Mouse (Mus musculus) retina, embryonic 14.5 days (tissue): ENCODE measurements around the gene Gm13288.
"Not testable (repeated sequence)": the region's sequence is repeated elsewhere in the genome, so short reads cannot be mapped to it uniquely, and the experiment has no call there.

ENCODE experiments used
- DNase-seq: peaks from one replicate; pipeline ENCODE4 v3.0.0-alpha.2; 2015; ENCODE audit warnings: low spot score

Gene Gm13288

DNA sequence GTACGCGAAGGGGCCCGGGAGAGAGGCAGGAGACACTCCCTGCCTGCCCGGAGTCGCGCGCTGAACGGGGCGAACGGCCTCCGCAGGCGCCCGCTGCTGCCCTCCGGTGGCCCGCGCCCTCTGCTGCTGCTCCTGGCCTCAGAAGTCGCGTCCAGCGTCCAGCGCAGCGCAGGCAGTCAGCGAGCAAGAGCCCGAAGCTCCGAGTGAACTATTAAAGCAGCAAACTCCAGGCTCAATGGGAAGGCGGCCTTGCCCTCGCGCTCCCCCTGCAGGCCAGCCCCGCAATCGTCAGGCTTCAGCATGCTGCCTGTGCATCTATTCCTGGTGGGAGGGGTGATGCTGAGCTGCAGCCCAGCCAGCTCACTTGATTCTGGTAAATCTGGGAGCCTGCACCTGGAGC is 2.4 kb upstream of the Gm13288 start, which contains the start of gene Gm13287:
Gene Gm13287 (plus strand): TSS at position 301 of the 400 bp plus-strand sequence.
- DNase-seq, result not testable (repeated sequence)

- DNase-seq, result not testable (repeated sequence)
Measured at GRCm38 (mm10) chr4:88805761-88806160, 430 bp downstream of the Gm13288 start.

- no peak for DNase-seq
Measured at GRCm38 (mm10) chr4:88815928-88816327, 10.6 kb downstream of the Gm13288 start, which contains the start of gene Ifna7. Gene Ifna7 (plus strand): TSS chr4:88816228.

- DNase-seq, result no peak
Measured at GRCm38 (mm10) chr4:88819659-88820058, 14.3 kb downstream of the Gm13288 start, which contains the start of gene Ifna11. Gene Ifna11 (plus strand): TSS chr4:88819959.

DNA sequence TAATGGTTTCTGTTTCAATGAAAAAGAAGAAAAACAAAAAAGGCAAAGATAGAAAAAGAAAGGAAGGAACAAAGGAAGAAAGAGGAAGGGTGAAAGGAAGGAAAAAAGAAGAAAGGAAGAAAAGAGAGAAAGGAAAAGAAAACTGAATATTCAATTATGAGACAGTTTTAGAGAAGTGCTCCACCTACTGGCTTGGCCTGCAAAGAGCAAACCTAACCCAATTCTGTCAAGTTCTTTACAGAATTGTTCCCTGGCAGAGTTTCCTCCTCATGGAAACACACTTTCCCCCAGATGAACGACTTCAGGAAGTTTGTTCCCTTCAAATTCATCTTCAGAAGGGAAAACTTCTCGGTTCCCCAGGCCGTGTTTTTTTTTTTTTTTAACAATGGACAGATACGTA is 17.7 kb downstream of the Gm13288 start:
- DNase-seq, result peak; percentile 48

DNA sequence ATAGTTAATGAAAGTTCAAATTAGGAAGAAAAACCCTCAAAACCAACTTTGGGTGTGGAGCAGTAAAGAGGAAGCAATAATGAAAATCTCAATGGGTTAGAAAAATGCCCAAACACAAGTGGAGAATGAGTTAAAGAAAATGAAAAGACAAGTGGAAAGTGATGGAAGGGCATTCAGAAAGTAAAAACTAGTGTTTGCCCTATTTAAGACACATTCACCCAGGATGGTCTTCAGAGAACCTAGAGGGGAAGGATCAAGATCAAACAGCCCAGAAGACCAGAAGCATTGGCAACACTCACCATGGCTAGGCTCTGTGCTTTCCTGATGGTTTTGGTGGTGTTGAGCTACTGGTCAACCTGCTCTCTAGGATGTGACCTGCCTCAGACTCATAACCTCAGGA is 21.8 kb downstream of the Gm13288 start, which contains the start of gene Ifna6:
Gene Ifna6 (plus strand): TSS at position 301 of the 400 bp plus-strand sequence.
- DNase-seq, result not testable (repeated sequence)

- peak; percentile 42 for DNase-seq
Measured at GRCm38 (mm10) chr4:88830523-88830922, 25.2 kb downstream of the Gm13288 start.

GRCm38 (mm10) chr4:88835225-88835624 is 29.9 kb downstream of the Gm13288 start, which contains the start of gene Ifna5:
Gene Ifna5 (plus strand): TSS chr4:88835525.
- DNase-seq, result not testable (repeated sequence)

GRCm38 (mm10) chr4:88838828-88839227 is 33.5 kb downstream of the Gm13288 start:
- peak; percentile 60 for DNase-seq

DNA sequence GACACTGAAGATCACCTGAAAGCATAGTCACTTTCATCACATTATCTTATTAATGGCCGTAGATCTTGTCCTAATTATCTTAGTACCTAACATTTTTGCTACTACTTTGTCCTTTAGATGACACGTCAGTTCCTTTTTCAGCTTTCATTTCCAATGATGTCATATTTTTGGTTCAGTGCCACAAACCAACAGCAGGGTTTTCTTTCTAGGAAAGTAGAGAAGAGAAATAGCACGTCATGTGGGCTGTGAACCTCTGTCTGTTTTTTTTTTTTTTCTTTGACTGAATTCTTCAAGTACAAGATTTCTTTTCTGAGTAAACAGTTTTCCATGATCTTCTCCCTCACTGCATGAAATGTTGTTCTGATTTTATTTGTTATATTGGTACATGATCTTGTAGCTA is 34.7 kb downstream of the Gm13288 start:
- no peak for DNase-seq

DNA sequence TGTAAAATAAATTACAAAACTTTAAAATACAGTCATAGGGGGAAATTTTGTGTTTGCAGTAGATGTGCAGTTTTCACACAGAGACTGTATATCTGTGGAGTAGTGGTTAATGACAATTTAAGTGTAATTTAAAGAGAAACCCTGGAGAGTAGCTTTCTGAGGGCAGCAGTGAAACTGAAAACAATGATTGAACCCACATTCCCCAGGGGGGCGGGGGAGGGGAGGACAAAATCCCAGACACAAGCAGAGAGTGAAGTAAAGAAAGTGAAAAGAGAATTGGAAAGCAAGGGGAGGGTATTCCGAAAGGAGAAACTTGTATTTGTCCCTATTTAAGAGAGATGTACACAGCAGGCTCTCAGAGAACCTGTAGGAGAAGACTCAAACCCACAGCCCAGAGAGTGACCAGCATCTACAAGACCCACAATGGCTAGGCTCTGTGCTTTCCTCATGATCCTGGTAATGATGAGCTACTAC is 36.1 kb downstream of the Gm13288 start, which contains the start of gene Ifna4:
Gene Ifna4 (plus strand): TSS at position 424 of the 474 bp plus-strand sequence.
- DNase-seq, result no peak

- no peak for DNase-seq
Measured at GRCm38 (mm10) chr4:88845334-88845733, 40.0 kb downstream of the Gm13288 start.

GRCm38 (mm10) chr4:88849698-88850097 is 44.4 kb downstream of the Gm13288 start, which contains the start of gene Ifna1:
Gene Ifna1 (plus strand): TSS chr4:88850087.
- no peak for DNase-seq

DNA sequence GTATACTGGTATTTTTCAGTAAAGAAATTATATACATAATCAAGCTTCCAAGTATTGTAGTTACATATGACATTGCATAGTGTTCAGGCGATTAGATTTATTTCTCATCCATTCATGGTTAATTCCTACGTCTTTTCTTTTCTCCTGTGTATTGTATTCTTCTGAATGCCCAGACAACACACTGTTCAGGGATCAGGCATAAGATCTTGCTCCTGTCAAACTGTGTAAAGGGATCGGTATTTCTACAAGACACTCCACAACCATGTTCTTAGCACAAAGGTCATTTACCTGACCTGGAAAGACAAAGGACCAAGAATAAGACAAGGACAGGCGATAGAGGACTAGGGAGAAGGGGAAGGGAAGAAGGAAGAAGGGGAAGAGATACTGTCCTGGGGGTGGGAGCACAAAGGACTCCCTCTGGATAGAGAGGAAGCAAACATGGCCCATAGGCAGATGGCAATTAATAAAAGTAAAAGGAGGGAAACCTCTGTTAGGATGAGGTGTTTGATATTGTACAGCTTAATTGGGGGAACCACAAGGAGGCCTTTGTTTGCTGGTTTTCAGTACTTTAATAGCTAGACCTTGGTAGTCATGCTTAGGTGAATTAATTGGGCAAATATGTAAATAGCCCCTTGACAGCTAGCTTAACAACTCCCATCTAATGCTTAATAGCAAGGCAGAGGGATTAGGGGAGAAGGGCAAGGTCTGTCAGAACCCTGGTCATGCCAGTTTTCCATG is 45.9 kb downstream of the Gm13288 start:
- no peak for DNase-seq
